Mouse (Mus musculus): ENCODE results near the gene Itgal. TPM values are rescaled to one million over a fixed set of nuclear protein-coding genes. Genes with fewer than 3 reads are reported as not detected.

Itgal gene
- polyA plus RNA-seq, 1 experiment from 2014 or later: 3.8 TPM

- WGBS: 90% methylated on average over 3 of the region's 3 CpGs
- no peaks in the 10 kb centered on the region for H3K27me3 ChIP-seq (replicated peaks; ENCODE audit: insufficient read depth, low read length)
- H3K4me1 ChIP-seq (ENCODE audit: insufficient read depth, low read depth, low read length): peaks cover 3% of the 10 kb centered on the region; the same call in 1 of the 2 replicates
- ATAC-seq (no peak), DNase-seq (ENCODE audit: low spot score) (no peak)
- no peak overlapping the region for H3K4me3 ChIP-seq (ENCODE audit: low read depth, low read length)
- no peaks in the 10 kb centered on the region for H3K36me3 ChIP-seq (ENCODE audit: insufficient read depth, low read length)
- no peak overlapping the region for H3K4me2 ChIP-seq (replicated peaks; ENCODE audit: low read depth, low read length)
- no peak for TF ChIP-seq EP300 (IDR thresholded peaks at IDR 0.05)
- TF ChIP-seq CTCF (IDR thresholded peaks at IDR 0.05): no peak
- no peak overlapping the region for H3K9ac ChIP-seq (replicated peaks; ENCODE audit: low read depth)
- no peak overlapping the region for H3K27ac ChIP-seq (ENCODE audit: low read length)
- H3K9me3 ChIP-seq (ENCODE audit: low read length): no peaks in the 10 kb centered on the region
These were observed 32.5 kb upstream of the Itgal start for GRCm38 (mm10) chr7:127263526-127263925.

DNA sequence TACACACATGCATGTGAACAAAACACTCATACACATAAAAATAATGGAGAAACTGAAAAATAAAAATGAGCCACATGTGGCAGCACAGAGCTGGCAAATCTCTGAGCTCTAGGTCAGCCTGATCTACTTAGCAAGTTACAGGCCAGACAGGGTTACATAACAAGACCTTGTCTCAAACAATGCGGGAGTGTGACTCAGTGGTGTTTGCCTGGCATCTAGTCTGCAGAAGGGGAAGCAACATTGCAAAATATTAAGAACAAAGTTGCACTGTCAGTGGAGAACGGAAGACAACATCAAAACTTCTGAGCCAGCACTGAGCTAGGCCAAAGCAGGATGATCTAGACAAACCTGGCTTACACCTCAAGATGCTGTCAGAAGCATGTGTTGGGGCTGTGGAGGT is 25.8 kb upstream of the Itgal start:
- Histone ChIP-seq H3K36me3 (ENCODE audit: insufficient read depth, low read length) (no peaks in the 10 kb centered on the region), H3K4me2 (replicated peaks; ENCODE audit: low read depth, low read length) (no peak overlapping the region), H3K27me3 (replicated peaks; ENCODE audit: insufficient read depth, low read length) (no peaks in the 10 kb centered on the region), H3K9ac (replicated peaks; ENCODE audit: low read depth) (no peak overlapping the region), H3K4me3 (ENCODE audit: low read depth, low read length) (no peak overlapping the region), H3K27ac (ENCODE audit: low read length) (no peak overlapping the region), H3K9me3 (ENCODE audit: low read length) (no peaks in the 10 kb centered on the region), H3K4me1 (ENCODE audit: insufficient read depth, low read depth, low read length) (peaks cover 8% of the 10 kb centered on the region)
- WGBS: 72% methylated on average over 2 of the region's 2 CpGs
- TF ChIP-seq CTCF (IDR thresholded peaks at IDR 0.05) (no peak), EP300 (IDR thresholded peaks at IDR 0.05) (no peak)
- no peak for ATAC-seq
- peak; percentile 62 for DNase-seq (ENCODE audit: low spot score)

DNA sequence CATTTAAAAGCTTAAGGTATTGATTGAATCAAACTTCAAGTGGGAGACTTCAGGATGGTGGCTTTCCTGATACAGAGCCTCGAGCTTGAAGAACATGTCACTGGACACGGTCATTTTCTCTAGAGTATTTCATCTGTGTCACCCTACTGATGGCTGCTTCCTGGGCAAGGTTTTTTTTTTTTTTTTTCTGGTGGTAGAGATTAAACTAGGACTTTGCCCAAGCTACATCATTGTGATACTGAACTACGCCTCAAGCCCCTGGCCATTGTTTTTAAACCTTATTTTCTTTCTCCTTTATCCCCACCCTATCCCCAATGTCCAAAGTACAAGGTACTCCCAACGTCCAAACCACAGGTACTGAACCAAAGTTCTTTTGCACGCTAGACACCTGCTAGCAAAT is 25.4 kb upstream of the Itgal start:
- H3K27me3 ChIP-seq (replicated peaks; ENCODE audit: insufficient read depth, low read length): no peaks in the 10 kb centered on the region
- no peak overlapping the region for H3K4me2 ChIP-seq (replicated peaks; ENCODE audit: low read depth, low read length)
- DNase-seq (ENCODE audit: low spot score) (no peak), ATAC-seq (no peak)
- no peak overlapping the region for H3K9ac ChIP-seq (replicated peaks; ENCODE audit: low read depth)
- WGBS: 83% methylated on average over 5 of the region's 5 CpGs
- H3K36me3 ChIP-seq (ENCODE audit: insufficient read depth, low read length): no peaks in the 10 kb centered on the region
- no peak overlapping the region for H3K4me3 ChIP-seq (ENCODE audit: low read depth, low read length)
- peaks cover 8% of the 10 kb centered on the region for H3K4me1 ChIP-seq (ENCODE audit: insufficient read depth, low read depth, low read length)
- no peaks in the 10 kb centered on the region for H3K9me3 ChIP-seq (ENCODE audit: low read length)
- no peak overlapping the region for H3K27ac ChIP-seq (ENCODE audit: low read length)
- TF ChIP-seq CTCF (IDR thresholded peaks at IDR 0.05): no peak
- no peak for TF ChIP-seq EP300 (IDR thresholded peaks at IDR 0.05)

GRCm38 (mm10) chr7:127271093-127271492 is 25.0 kb upstream of the Itgal start:
- Histone ChIP-seq H3K9ac (replicated peaks; ENCODE audit: low read depth) (no peak overlapping the region), H3K36me3 (ENCODE audit: insufficient read depth, low read length) (no peaks in the 10 kb centered on the region), H3K27ac (ENCODE audit: low read length) (no peak overlapping the region), H3K9me3 (ENCODE audit: low read length) (no peaks in the 10 kb centered on the region), H3K27me3 (replicated peaks; ENCODE audit: insufficient read depth, low read length) (no peaks in the 10 kb centered on the region), H3K4me2 (replicated peaks; ENCODE audit: low read depth, low read length) (no peak overlapping the region), H3K4me3 (ENCODE audit: low read depth, low read length) (no peak overlapping the region), H3K4me1 (ENCODE audit: insufficient read depth, low read depth, low read length) (peaks cover 8% of the 10 kb centered on the region)
- 94% methylated on average over 4 of the region's 4 CpGs for WGBS
- no peak for DNase-seq (ENCODE audit: low spot score)
- ATAC-seq: no peak
- TF ChIP-seq CTCF (IDR thresholded peaks at IDR 0.05): no peak
- no peak for TF ChIP-seq EP300 (IDR thresholded peaks at IDR 0.05)

- Histone ChIP-seq H3K9ac (replicated peaks; ENCODE audit: low read depth) (0 out of 2 replicates have a peak overlapping the region, but pooled peaks have one; percentile 1), H3K4me1 (ENCODE audit: insufficient read depth, low read depth, low read length) (peaks cover 8% of the 10 kb centered on the region), H3K36me3 (ENCODE audit: insufficient read depth, low read length) (no peaks in the 10 kb centered on the region), H3K4me3 (ENCODE audit: low read depth, low read length) (peak overlapping the region; percentile 70; the same call in 1 of the 2 replicates), H3K27me3 (replicated peaks; ENCODE audit: insufficient read depth, low read length) (no peaks in the 10 kb centered on the region), H3K4me2 (replicated peaks; ENCODE audit: low read depth, low read length) (peak overlapping the region; percentile 73), H3K27ac (ENCODE audit: low read length) (no peak overlapping the region), H3K9me3 (ENCODE audit: low read length) (no peaks in the 10 kb centered on the region)
- ATAC-seq (no peak), DNase-seq (ENCODE audit: low spot score) (no peak)
- WGBS: 94% methylated on average over 15 of the region's 15 CpGs
- no peak for TF ChIP-seq CTCF (IDR thresholded peaks at IDR 0.05)
- TF ChIP-seq EP300 (IDR thresholded peaks at IDR 0.05): no peak
These were observed 23.5 kb upstream of the Itgal start for GRCm38 (mm10) chr7:127272566-127272965.

DNA sequence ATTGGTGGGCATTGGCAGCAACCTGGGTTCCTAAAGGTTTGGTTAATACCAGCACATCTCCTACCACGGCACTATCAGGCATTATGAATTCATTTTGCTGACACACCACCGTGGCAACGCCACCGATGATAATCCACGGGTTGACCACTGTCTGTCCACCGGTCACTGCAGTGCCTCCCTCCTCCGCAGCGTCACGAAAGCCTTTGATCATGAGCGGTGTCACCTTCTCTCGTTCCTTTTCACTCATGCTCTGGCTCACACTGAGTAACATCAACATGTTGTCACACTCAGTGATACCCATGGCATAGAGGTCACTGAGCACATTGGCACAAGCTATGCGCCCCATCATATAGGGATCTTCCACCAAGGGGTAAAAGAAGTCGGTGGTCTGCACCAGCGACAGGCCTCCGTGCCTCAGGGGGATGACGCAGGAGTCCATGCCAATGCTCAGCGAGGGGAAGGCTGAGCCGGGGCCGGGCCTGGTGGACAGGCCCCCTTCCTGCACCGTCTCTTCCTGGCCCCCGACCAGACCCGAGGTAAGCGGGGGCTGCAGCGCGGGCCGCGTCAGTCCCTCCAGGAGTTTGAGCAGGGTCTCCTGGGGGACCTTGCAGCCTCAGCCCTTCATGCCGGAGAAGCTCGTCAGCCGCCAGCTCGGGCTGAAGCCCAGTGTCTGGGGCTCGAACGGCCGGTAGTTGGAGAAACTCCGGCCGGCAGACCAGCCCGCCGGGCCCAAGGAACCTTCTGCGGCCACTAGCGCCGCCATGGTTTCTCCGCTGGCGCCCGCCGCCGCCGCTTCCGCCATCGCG is 22.7 kb upstream of the Itgal start:
- ATAC-seq (peak; percentile 57), DNase-seq (ENCODE audit: low spot score) (peak; percentile 33)
- Histone ChIP-seq H3K9me3 (ENCODE audit: low read length) (no peaks in the 10 kb centered on the region), H3K9ac (replicated peaks; ENCODE audit: low read depth) (peak overlapping the region; percentile 73), H3K4me1 (ENCODE audit: insufficient read depth, low read depth, low read length) (peaks cover 8% of the 10 kb centered on the region), H3K27ac (ENCODE audit: low read length) (peak overlapping the region; percentile 89), H3K27me3 (replicated peaks; ENCODE audit: insufficient read depth, low read length) (no peaks in the 10 kb centered on the region), H3K36me3 (ENCODE audit: insufficient read depth, low read length) (no peaks in the 10 kb centered on the region), H3K4me2 (replicated peaks; ENCODE audit: low read depth, low read length) (peak overlapping the region; percentile 73), H3K4me3 (ENCODE audit: low read depth, low read length) (peak overlapping the region; percentile 70)
- no peak for TF ChIP-seq CTCF (IDR thresholded peaks at IDR 0.05)
- no peak for TF ChIP-seq EP300 (IDR thresholded peaks at IDR 0.05)
- 18% methylated on average over 32 of the region's 50 CpGs for WGBS

Measured in lung, postnatal 0 days (tissue).